Mouse (Mus musculus) C2C12 (cell line): Measurements from ENCODE around the gene Il1rapl1.

Experiments used
- CTCF ChIP-seq: IDR thresholded peaks from one replicate; pipeline ENCODE4 v1.5.1; 2011; ENCODE audit not compliant: control insufficient read depth, insufficient read depth, insufficient read length
- MAX ChIP-seq: IDR thresholded peaks from one replicate; pipeline ENCODE4 v1.6.1; 2011; ENCODE audit warnings: mild to moderate bottlenecking, control low read depth
- MYOD1 ChIP-seq: IDR thresholded peaks from one replicate; pipeline ENCODE4 v1.6.1; 2011; ENCODE audit warnings: low read depth; ENCODE audit not compliant: control insufficient read depth, insufficient read length
- MYOG ChIP-seq: IDR thresholded peaks from one replicate; pipeline ENCODE4 v1.6.1; 2011; ENCODE audit not compliant: control insufficient read depth, insufficient read length; ENCODE audit errors: extremely low read depth

DNA sequence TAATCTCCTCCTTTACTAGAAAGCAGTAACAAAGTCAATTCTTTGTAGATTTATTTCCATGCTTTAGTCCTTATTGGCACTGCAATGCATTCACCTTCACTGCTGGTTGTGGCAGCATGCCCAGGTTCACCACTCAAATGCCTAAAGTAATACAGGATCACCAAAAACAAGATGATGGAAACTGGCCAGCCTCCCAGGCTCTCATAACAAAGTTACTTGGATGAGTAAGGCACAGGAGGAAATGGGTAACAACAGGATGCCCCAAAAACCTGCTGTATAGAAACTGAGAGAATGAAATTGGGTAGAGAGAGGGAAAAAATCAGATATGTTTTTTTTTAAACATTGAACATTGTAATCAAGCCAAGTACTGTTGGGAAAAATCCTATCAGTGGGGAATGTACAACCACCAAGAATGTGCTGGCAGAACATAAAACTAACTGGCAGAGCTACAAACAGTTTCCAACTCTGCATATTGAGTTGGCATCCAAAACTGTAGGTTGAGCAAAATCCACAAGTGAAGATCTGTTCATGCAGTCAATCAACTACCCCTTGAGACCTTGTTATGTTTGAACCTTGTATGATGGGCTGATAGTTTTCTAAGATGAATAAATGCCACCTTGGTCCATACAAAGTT is 21.4 kb downstream of the Il1rapl1 start:
- TF ChIP-seq CTCF (no peak), MAX (no peak), MYOG (no peak), MYOD1 (no peak)
